Mouse (Mus musculus): ENCODE data around the gene Nufip1. TPM values are rescaled to one million over a fixed set of nuclear protein-coding genes. Genes with fewer than 3 reads are reported as not detected.

The Nufip1 gene
- 18.2 and 21.2 TPM in 2 replicates for polyA plus RNA-seq (2016; fragmentation: Nextera tagmentation; extraction: Ambion mirVana)

GRCm38 (mm10) chr14:76110396-76111221 lies at the start of gene Nufip1, which contains the start of gene Gpalpp1:
Nufip1 (plus strand) TSS chr14:76110891.
Gpalpp1 (minus strand) TSS chr14:76110760.
- H3K4me1 ChIP-seq = peaks cover 28% of the 10 kb centered on the region
- peak within 1 kb of the TSS; percentile 87 for H3K27ac ChIP-seq (replicated peaks)
- no peaks in the 10 kb centered on the region for H3K9me3 ChIP-seq (replicated peaks)
- peak; percentile 93 for DNase-seq (ENCODE audit: low spot score)
- peak within 1 kb of the TSS; percentile 90 for H3K4me3 ChIP-seq
- peaks cover 33% of the 10 kb centered on the region for H3K36me3 ChIP-seq
- WGBS = under 1% methylated on average over 69 of the region's 69 CpGs
- no peaks in the 10 kb centered on the region for H3K27me3 ChIP-seq (ENCODE audit: low read depth, poor library complexity, severe bottlenecking)

- no peaks in the 10 kb centered on the region for H3K4me1 ChIP-seq
- H3K36me3 ChIP-seq = no peaks in the 10 kb centered on the region
- H3K27ac ChIP-seq (replicated peaks) = no peak overlapping the region
- WGBS = 71% methylated on average over 1 of the region's 1 CpGs
- H3K4me3 ChIP-seq = no peak overlapping the region
- H3K27me3 ChIP-seq (ENCODE audit: low read depth, poor library complexity, severe bottlenecking) = no peaks in the 10 kb centered on the region
- no peaks in the 10 kb centered on the region for H3K9me3 ChIP-seq (replicated peaks)
- DNase-seq (ENCODE audit: low spot score) = no peak
Observed at GRCm38 (mm10) chr14:76067237-76067636, 43.5 kb upstream of the Nufip1 start.

GRCm38 (mm10) chr14:76068296-76068695 lies 42.4 kb upstream of the Nufip1 start:
- WGBS = 82% methylated on average over 4 of the region's 4 CpGs
- Histone ChIP-seq H3K9me3 (replicated peaks) (no peaks in the 10 kb centered on the region), H3K27ac (replicated peaks) (no peak overlapping the region), H3K27me3 (ENCODE audit: low read depth, poor library complexity, severe bottlenecking) (no peaks in the 10 kb centered on the region), H3K4me3 (no peak overlapping the region), H3K4me1 (no peaks in the 10 kb centered on the region), H3K36me3 (no peaks in the 10 kb centered on the region)
- DNase-seq (ENCODE audit: low spot score) = no peak

- no peak overlapping the region for H3K4me3 ChIP-seq
- no peaks in the 10 kb centered on the region for H3K4me1 ChIP-seq
- no peak for DNase-seq (ENCODE audit: low spot score)
- H3K27me3 ChIP-seq (ENCODE audit: low read depth, poor library complexity, severe bottlenecking) = no peaks in the 10 kb centered on the region
- H3K9me3 ChIP-seq (replicated peaks) = no peaks in the 10 kb centered on the region
- no peak overlapping the region for H3K27ac ChIP-seq (replicated peaks)
- no peaks in the 10 kb centered on the region for H3K36me3 ChIP-seq
- WGBS = 90% methylated on average over 4 of the region's 4 CpGs
Observed at GRCm38 (mm10) chr14:76069296-76069695, 41.4 kb upstream of the Nufip1 start.

GRCm38 (mm10) chr14:76072626-76073025 lies 38.1 kb upstream of the Nufip1 start:
- H3K9me3 ChIP-seq (replicated peaks) = no peaks in the 10 kb centered on the region
- H3K4me1 ChIP-seq = peaks cover 21% of the 10 kb centered on the region
- no peak overlapping the region for H3K27ac ChIP-seq (replicated peaks)
- no peaks in the 10 kb centered on the region for H3K36me3 ChIP-seq
- 76% methylated on average over 2 of the region's 2 CpGs for WGBS
- no peak for DNase-seq (ENCODE audit: low spot score)
- no peak overlapping the region for H3K4me3 ChIP-seq
- H3K27me3 ChIP-seq (ENCODE audit: low read depth, poor library complexity, severe bottlenecking) = no peaks in the 10 kb centered on the region

GRCm38 (mm10) chr14:76074206-76074605 lies 36.5 kb upstream of the Nufip1 start:
- Histone ChIP-seq H3K27ac (replicated peaks) (no peak overlapping the region), H3K9me3 (replicated peaks) (no peaks in the 10 kb centered on the region), H3K4me1 (peaks cover 21% of the 10 kb centered on the region), H3K27me3 (ENCODE audit: low read depth, poor library complexity, severe bottlenecking) (no peaks in the 10 kb centered on the region), H3K36me3 (no peaks in the 10 kb centered on the region), H3K4me3 (no peak overlapping the region)
- DNase-seq (ENCODE audit: low spot score) = no peak
- 89% methylated on average over 1 of the region's 1 CpGs for WGBS

GRCm38 (mm10) chr14:76075721-76076120 lies 35.0 kb upstream of the Nufip1 start:
- Histone ChIP-seq H3K27ac (replicated peaks) (peak overlapping the region; percentile 59; the same call in 1 of the 2 replicates), H3K27me3 (ENCODE audit: low read depth, poor library complexity, severe bottlenecking) (no peaks in the 10 kb centered on the region), H3K4me1 (peaks cover 21% of the 10 kb centered on the region), H3K9me3 (replicated peaks) (no peaks in the 10 kb centered on the region), H3K4me3 (no peak overlapping the region), H3K36me3 (no peaks in the 10 kb centered on the region)
- 70% methylated on average over 4 of the region's 4 CpGs for WGBS
- DNase-seq (ENCODE audit: low spot score) = no peak

- no peak for DNase-seq (ENCODE audit: low spot score)
- Histone ChIP-seq H3K27ac (replicated peaks) (peak overlapping the region; percentile 29; the same call in 1 of the 2 replicates), H3K36me3 (no peaks in the 10 kb centered on the region), H3K4me3 (no peak overlapping the region), H3K9me3 (replicated peaks) (no peaks in the 10 kb centered on the region), H3K27me3 (ENCODE audit: low read depth, poor library complexity, severe bottlenecking) (no peaks in the 10 kb centered on the region), H3K4me1 (peaks cover 21% of the 10 kb centered on the region)
- WGBS = 66% methylated on average over 4 of the region's 4 CpGs
Observed at GRCm38 (mm10) chr14:76076602-76077001, 34.1 kb upstream of the Nufip1 start.

- H3K36me3 ChIP-seq = no peaks in the 10 kb centered on the region
- H3K4me1 ChIP-seq = peaks cover 21% of the 10 kb centered on the region
- no peak overlapping the region for H3K27ac ChIP-seq (replicated peaks)
- H3K9me3 ChIP-seq (replicated peaks) = no peaks in the 10 kb centered on the region
- H3K4me3 ChIP-seq = no peak overlapping the region
- no peaks in the 10 kb centered on the region for H3K27me3 ChIP-seq (ENCODE audit: low read depth, poor library complexity, severe bottlenecking)
- peak; percentile 56 for DNase-seq (ENCODE audit: low spot score)
- WGBS = 52% methylated on average over 9 of the region's 9 CpGs
Observed at GRCm38 (mm10) chr14:76077088-76077491, 33.6 kb upstream of the Nufip1 start.

GRCm38 (mm10) chr14:76081451-76081850 lies 29.2 kb upstream of the Nufip1 start:
- 0 out of 2 replicates have a peak, but pooled peaks cover 3% of the 10 kb centered on the region for H3K36me3 ChIP-seq
- 67% methylated on average over 11 of the region's 11 CpGs for WGBS
- no peaks in the 10 kb centered on the region for H3K27me3 ChIP-seq (ENCODE audit: low read depth, poor library complexity, severe bottlenecking)
- no peaks in the 10 kb centered on the region for H3K9me3 ChIP-seq (replicated peaks)
- H3K4me3 ChIP-seq = no peak overlapping the region
- no peak overlapping the region for H3K27ac ChIP-seq (replicated peaks)
- H3K4me1 ChIP-seq = peaks cover 7% of the 10 kb centered on the region
- no peak for DNase-seq (ENCODE audit: low spot score)

- DNase-seq (ENCODE audit: low spot score) = no peak
- Histone ChIP-seq H3K9me3 (replicated peaks) (no peaks in the 10 kb centered on the region), H3K36me3 (0 out of 2 replicates have a peak, but pooled peaks cover 7% of the 10 kb centered on the region), H3K27me3 (ENCODE audit: low read depth, poor library complexity, severe bottlenecking) (no peaks in the 10 kb centered on the region), H3K4me3 (no peak overlapping the region), H3K4me1 (peaks cover under 1% of the 10 kb centered on the region; the same call in 1 of the 2 replicates), H3K27ac (replicated peaks) (no peak overlapping the region)
- 89% methylated on average over 13 of the region's 13 CpGs for WGBS
Observed at GRCm38 (mm10) chr14:76082086-76082636, 28.5 kb upstream of the Nufip1 start.

- no peaks in the 10 kb centered on the region for H3K9me3 ChIP-seq (replicated peaks)
- H3K36me3 ChIP-seq = peaks cover 14% of the 10 kb centered on the region
- no peaks in the 10 kb centered on the region for H3K27me3 ChIP-seq (ENCODE audit: low read depth, poor library complexity, severe bottlenecking)
- H3K27ac ChIP-seq (replicated peaks) = no peak overlapping the region
- 91% methylated on average over 3 of the region's 3 CpGs for WGBS
- no peak overlapping the region for H3K4me3 ChIP-seq
- H3K4me1 ChIP-seq = no peaks in the 10 kb centered on the region
- no peak for DNase-seq (ENCODE audit: low spot score)
Observed at GRCm38 (mm10) chr14:76084188-76084587, 26.5 kb upstream of the Nufip1 start.

- H3K4me1 ChIP-seq = no peaks in the 10 kb centered on the region
- no peaks in the 10 kb centered on the region for H3K9me3 ChIP-seq (replicated peaks)
- DNase-seq (ENCODE audit: low spot score) = no peak
- H3K27me3 ChIP-seq (ENCODE audit: low read depth, poor library complexity, severe bottlenecking) = no peaks in the 10 kb centered on the region
- 90% methylated on average over 7 of the region's 7 CpGs for WGBS
- H3K4me3 ChIP-seq = no peak overlapping the region
- H3K36me3 ChIP-seq = peaks cover 83% of the 10 kb centered on the region
- no peak overlapping the region for H3K27ac ChIP-seq (replicated peaks)
Observed at GRCm38 (mm10) chr14:76097244-76097643, 13.4 kb upstream of the Nufip1 start.

Data from midbrain, embryonic 10.5 days (tissue).